Mouse (Mus musculus) layer of hippocampus, adult 2 months (tissue): ENCODE data around the gene Rictor. TPM values are rescaled to one million over a fixed set of nuclear protein-coding genes. Genes with fewer than 3 reads are reported as not detected.
"Not testable (repeated sequence)": the region's sequence is repeated elsewhere in the genome, so short reads cannot be mapped to it uniquely, and the experiment has no call there.

ENCODE experiments used
- DNase-seq, 2 experiments: peaks; one replicate each; pipeline ENCODE4 v3.0.0; 2022; ENCODE audit warnings: low spot score in 2 of 2
- H3K27ac ChIP-seq: fragments of 200-600 bp; 2 replicates; pipeline ENCODE4 v1.8.1; 2022
- H3K4me3 ChIP-seq: fragments of 200-600 bp; 2 replicates; pipeline ENCODE4 v1.8.1; 2022; ENCODE audit warnings: mild to moderate bottlenecking
- CTCF ChIP-seq: fragments of 200-600 bp; conservative IDR thresholded peaks from 2 replicates; pipeline ENCODE4 v1.8.1; 2022; ENCODE audit warnings: antibody characterized with exemption, mild to moderate bottlenecking, moderate library complexity
- total RNA-seq, 2 experiments: library from RNA; stranded (reverse); gene quantifications; 2 replicates each; pipeline ENCODE4 v1.2.3; 2021

Rictor gene
- total RNA-seq, 2 experiments from 2014 or later, result 46.2 to 48.5 TPM

DNA sequence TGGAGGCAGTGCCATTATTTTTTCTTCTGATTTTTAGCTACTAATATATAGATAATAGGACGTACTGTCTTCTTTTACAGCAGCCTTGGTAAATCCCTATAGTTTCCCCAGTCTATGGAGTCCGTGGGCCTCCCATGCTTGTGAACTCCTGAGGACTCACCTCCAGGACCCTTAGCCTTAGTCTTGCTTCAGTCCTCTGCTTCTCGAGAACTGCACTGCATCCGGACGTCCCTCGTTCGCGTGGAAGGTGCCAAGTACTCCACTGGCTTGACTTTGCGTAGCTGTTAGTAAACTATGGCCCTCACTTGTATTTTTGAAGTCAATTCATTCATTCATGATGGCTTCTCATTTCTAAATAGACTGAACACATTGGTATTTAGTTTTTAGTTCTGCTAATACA lies 38.8 kb downstream of the Rictor start:
- Histone ChIP-seq H3K27ac (no peak overlapping the region), H3K4me3 (no peak overlapping the region)
- DNase-seq, result no peak
- no peak for TF ChIP-seq CTCF

DNA sequence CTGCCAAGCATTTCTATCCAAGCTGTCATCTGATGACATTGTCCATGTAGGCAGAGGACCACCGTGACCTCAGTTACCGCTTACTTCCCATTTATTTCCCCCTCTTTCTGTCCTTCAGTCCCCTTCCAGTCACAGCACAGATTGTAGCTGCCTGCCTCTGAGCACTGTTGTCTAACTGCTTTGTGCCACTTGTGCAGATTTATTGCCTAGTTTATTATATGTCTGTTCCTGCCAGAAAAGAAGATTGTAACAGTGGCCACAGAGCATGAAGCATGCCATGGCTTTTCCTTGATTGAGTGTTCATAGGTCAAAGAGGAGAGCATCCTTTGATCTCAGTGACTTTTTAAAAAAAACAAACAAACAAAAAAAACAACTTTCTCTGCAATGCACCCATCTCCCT lies 46.2 kb downstream of the Rictor start:
- Histone ChIP-seq H3K4me3 (no peak overlapping the region), H3K27ac (no peak overlapping the region)
- TF ChIP-seq CTCF, result no peak
- DNase-seq, result no peak

DNA sequence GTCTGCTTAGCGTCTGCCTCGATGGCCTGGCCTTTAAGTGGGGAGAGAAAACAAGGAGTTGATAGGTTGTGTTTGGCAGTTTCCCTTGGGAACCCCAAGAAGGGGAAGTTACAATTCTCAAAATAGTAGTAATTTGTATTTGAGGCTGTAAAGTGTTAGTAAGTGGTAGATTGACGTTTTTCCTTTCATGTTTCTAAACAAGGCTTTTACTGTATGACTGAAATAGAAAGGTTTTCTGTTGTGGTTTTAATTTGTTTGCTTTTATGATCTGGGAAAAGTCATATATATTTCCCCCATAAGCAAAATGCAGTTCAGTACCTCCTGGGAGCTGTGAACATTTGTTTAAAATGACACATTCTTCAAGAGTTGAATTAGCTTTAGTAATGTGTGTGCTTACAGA lies 64.1 kb downstream of the Rictor start:
- no peak overlapping the region for H3K4me3 ChIP-seq
- DNase-seq, result no peak
- no peak overlapping the region for H3K27ac ChIP-seq
- no peak for TF ChIP-seq CTCF

DNA sequence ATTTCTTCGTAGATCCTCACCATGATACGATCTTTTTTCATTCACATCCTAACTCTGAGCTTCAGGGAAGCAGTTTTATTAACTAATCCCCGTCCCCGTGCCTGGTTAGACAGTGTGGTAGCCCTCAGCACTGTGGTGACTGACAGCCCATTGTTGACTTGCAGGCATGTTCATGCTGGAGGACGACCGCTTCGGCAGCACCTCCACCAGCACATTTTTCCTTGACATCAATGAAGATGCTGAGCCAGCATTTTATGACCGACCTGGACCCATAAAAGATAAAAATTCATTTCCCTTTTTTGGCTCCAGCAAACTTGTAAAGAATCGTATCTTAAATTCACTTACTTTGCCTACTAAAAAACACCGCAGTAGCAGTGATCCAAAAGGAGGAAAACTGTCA lies 78.0 kb downstream of the Rictor start:
- Histone ChIP-seq H3K4me3 (no peak overlapping the region), H3K27ac (no peak overlapping the region)
- TF ChIP-seq CTCF, result no peak
- DNase-seq, result no peak

DNA sequence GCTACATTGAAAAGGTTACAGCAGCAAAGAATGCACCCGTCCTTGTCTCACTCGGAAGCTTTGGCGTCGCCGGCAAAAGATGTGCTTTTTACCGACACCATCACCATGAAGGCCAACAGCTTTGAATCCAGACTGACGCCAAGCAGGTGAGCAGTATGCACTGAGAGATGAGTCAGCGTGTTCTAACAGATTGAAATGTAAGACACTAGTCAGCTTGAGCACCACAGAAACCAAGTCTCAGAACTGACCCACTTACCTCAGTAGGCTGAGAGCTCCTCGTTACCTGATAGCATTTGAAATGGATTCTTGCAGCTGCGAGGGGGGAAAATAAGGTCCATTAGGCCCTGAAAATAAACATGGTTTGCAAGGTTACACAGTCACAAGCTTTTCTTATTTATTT lies 79.1 kb downstream of the Rictor start:
- Histone ChIP-seq H3K4me3 (no peak overlapping the region), H3K27ac (no peak overlapping the region)
- DNase-seq, result no peak
- no peak for TF ChIP-seq CTCF

DNA sequence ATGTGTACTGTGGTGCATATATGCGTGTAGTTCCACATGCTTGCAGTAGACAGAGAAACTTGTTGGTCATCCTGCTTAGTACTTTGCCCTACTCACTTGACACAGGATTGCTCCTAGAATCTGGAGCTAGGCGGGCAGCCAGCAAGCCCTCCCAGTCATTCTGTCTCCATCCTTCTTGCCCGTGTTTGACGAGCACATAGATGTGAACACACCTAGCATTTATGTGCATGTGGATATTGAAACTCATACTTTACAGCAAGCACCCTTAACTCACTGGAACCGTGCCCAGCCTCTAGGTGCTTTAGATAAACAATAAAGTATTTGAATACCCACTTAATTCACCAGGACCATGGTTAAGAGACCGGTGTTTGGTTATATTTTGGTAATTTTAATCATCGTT lies 81.8 kb downstream of the Rictor start:
- DNase-seq, result no peak
- no peak for TF ChIP-seq CTCF
- no peak overlapping the region for H3K27ac ChIP-seq
- H3K4me3 ChIP-seq, result no peak overlapping the region

DNA sequence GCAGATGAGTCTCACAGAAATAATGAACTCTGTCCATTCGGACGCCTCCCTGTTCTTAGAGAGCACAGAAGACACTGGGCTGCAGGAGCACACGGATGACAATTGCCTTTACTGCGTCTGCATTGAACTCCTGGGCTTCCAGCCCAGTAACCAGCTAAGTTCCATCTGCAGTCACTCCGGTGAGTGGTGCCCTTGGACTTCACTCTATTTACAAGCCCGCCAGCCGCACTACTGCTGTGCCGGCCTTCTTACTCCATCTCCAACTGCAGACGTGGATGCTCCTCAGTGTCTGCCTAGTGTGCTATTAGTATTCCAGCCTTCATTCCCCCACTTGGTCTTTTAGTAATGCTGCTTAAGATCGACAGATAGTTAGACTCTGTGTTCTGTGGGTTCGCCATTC lies 83.5 kb downstream of the Rictor start:
- TF ChIP-seq CTCF, result no peak
- H3K4me3 ChIP-seq, result no peak overlapping the region

DNA sequence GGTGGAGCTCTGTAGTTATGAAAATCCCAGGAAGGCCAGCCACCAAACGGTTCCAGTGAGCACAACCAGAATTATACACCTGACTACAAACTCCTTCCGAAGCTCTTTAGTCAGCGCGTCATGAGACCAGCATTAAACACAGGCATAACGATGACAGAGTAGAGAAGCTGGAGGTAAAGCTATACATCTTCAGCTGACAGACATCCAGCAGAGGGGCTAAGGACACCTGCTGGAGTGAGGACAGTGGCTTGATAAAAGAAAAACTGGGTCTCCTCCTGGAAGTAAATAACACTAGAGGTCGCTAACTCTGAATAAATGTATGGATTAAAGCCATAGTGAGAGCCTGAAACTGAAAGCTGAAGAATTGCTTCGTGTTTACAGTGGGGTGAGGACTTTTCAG lies 84.7 kb downstream of the Rictor start:
- no peak overlapping the region for H3K27ac ChIP-seq
- DNase-seq, result no peak
- no peak overlapping the region for H3K4me3 ChIP-seq
- TF ChIP-seq CTCF, result peak; percentile 34

More for the DNA sequence above, 83.5 kb downstream of the Rictor start:
- no peak for DNase-seq
- H3K27ac ChIP-seq, result no peak overlapping the region

DNA sequence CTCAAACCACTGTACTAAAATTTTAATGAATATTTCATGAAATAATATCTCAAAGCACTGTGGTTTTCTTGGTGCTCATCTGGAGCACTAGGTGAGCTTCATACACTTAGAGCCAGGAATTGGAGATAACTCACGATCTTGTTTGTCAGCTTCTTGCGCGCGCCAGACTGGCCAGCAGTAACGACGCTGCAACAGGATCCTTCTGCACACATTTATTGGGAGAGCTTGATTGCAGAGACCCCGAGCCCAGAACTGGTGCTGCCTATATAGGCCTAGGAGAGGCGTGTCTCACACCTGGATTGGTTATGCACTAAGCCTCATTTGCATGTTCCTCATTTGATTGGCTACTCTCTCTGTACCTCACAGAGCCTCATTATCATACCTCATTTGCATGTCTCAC lies 93.0 kb downstream of the Rictor start:
- H3K4me3 ChIP-seq, H3K27ac ChIP-seq, DNase-seq: not testable (repeated sequence)

DNA sequence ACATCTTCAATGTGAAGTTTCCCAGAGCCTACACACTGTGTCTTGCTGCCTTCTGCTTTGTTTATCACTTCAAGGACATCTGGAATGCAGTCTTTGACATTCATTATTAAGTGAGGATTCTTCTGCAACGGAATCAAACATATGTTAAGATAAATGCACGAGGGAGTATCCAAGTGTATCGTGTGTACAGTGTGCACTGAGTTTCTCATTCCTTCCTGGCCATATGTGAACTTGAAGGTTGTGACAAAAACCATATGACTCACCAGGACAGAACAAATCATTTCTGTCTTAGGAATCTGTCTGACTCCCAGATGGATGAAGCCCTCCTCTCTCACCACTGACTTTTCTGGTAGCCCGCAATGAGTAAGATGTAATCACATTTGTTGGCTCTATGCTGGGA lies 107.6 kb downstream of the Rictor start:
- DNase-seq, result peak in 1 of 2 experiments; percentile 46

DNA sequence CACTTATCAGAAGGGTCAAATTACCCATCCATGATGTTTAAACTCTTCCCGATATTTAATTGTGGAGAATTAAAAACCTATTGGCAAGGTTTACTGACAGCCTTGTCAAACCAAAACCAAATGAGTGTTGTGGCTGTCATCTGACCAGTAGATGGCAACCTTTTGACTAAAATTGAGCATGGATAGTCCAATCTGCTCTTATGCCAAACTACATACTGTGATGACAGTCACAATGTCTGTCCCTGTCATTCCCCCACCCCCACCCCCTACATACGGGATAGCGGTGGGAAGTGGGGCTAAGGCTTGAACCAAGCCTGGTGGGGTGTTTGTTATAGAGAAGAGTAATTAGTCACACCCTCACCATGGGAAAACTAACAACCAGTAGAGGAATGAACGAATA lies 132.0 kb downstream of the Rictor start:
- peak; percentile 13 to 16 for DNase-seq
- H3K4me3 ChIP-seq, result no peak overlapping the region
- TF ChIP-seq CTCF, result peak; percentile 86
- no peak overlapping the region for H3K27ac ChIP-seq

More for the DNA sequence above, 107.6 kb downstream of the Rictor start:
- no peak for TF ChIP-seq CTCF
- Histone ChIP-seq H3K4me3 (no peak overlapping the region), H3K27ac (no peak overlapping the region)

DNA sequence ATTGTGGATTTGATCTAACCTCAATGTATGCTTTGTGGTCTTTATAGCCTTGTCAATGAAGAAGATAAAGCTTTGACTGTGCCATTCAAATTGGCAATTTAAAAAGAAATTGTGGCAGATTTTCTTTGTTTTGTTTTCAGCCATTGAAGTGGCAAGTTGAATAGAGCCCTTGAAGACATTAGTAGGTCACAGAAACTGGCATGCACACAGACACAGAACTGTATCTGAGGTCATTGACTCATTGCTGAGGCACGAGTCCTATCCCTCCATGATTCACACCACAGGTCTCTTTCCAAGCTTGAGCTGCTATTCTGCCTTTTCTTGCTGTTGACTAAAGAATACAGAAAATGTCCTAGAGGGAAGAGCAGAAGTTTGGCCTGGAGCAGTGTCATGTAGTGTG lies 141.7 kb downstream of the Rictor start:
- no peak overlapping the region for H3K27ac ChIP-seq
- no peak for TF ChIP-seq CTCF
- H3K4me3 ChIP-seq, result no peak overlapping the region
- no peak for DNase-seq

Other genes with a start within 250 kb of the Rictor start
- gene Fyb, start 185.5 kb upstream of the Rictor start, total RNA-seq, result 10 to 100 TPM in 1 of 2 experiments, 1 to 10 TPM in 1; 4.2 to 10.6 TPM
- 1 to 10 TPM; 2.4 to 4.0 TPM for gene Osmr, start 166.6 kb downstream of the Rictor start, total RNA-seq